Mouse (Mus musculus) cerebellum, postnatal 14 days (tissue): ENCODE data around the gene Prdm1.
A peak's percentile ranks its signal among the peaks of the same experiment; 100 is the strongest.

ENCODE experiments used
- DNase-seq, 2 experiments: peaks; one replicate each; pipeline ENCODE4 v3.0.0; 2021; ENCODE audit warnings: mixed read lengths in 2 of 2

Gene Prdm1

GRCm38 (mm10) chr10:44492815-44493525 lies 35.3 kb downstream of the Prdm1 start:
- DNase-seq, result peak; percentile 86 to 91

DNA sequence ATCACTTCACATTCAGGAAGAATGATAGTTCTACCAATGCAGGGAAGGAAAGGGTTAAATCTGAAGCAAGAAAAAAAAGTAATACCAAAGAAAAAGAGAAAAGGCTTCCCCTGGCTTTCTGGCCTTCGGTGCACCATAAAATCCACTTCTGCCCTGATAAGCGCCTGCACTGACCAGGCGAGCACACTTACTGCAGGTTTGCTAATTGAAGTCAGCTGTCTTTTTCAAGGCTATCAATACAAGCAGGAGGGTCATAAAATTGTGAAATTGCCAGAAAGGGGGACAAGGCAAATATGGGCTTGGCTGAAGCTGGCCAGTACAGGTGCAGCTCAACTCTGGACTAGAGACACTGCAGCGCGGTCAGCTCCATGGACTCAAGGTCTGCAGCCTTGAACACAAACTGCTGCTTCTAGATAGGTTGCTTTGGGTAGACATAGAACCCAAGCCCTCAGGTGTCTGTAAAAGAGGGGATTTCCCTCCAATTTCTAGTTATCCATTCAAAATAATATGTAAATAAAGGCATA lies 37.3 kb downstream of the Prdm1 start:
- no peak for DNase-seq

DNA sequence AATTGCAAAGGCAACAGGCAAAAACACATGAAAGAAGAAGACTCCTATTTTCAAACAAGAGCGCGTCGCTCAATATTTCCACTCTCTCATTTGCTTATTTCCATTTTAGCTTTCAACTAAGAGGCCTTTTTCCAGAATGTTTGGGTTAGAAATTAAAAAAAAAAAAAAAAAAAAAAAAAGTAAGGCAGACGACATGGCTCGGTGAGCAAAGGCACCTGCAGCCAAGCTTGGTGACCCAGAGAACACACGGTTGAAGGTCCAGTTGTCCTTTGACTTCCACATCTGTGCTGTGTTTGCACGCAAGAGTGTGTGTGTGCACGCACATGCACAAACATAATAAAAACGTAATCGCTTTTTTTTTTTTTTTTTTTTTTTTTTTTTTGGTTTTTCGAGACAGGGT lies 41.2 kb downstream of the Prdm1 start:
- no peak for DNase-seq

GRCm38 (mm10) chr10:44484077-44484476 lies 44.2 kb downstream of the Prdm1 start:
- no peak for DNase-seq

DNA sequence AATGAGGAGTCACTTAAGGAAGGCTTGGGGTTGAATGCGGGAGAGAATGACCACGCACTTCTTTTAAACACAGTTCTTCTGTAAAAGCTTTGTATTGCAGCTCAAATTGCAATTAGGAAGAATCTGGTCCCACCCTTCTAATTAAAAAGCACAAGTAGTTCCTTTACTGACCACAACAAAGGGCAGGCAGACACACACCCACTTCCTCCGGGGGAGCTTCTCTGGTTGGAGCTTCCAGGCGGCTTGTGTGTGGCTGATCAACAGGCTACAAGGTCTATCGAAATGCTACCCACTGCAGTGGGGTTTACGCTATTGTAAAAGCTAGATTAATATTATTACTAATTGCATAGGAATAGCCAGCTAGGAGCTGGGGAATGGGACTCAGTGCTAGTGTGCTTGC lies 45.2 kb downstream of the Prdm1 start:
- DNase-seq, result no peak

DNA sequence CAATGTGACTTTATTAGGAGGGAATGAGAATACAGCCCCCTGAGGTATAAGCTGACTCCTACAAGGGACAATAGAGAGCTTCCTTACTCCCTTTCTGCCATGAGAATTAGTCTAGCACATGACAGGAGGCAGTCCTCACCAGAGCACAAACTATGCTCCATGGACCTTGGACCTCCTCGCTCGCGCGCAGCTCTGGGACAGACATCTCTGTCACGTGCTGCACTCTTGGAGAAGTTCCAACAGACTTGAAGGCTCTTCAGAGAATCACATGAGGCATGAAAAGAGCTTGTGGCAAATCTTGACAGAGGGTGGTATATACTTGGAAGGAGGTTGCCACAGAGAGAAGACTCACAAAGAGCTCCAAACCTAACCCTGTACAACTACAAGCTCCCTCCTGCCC lies 46.9 kb downstream of the Prdm1 start:
- DNase-seq, result no peak

- DNase-seq, result no peak
Measured at GRCm38 (mm10) chr10:44479286-44479685, 49.0 kb downstream of the Prdm1 start.

GRCm38 (mm10) chr10:44478091-44478490 lies 50.2 kb downstream of the Prdm1 start:
- DNase-seq, result peak; percentile 31 to 34

- no peak for DNase-seq
Measured at GRCm38 (mm10) chr10:44477240-44477639, 51.1 kb downstream of the Prdm1 start.

DNA sequence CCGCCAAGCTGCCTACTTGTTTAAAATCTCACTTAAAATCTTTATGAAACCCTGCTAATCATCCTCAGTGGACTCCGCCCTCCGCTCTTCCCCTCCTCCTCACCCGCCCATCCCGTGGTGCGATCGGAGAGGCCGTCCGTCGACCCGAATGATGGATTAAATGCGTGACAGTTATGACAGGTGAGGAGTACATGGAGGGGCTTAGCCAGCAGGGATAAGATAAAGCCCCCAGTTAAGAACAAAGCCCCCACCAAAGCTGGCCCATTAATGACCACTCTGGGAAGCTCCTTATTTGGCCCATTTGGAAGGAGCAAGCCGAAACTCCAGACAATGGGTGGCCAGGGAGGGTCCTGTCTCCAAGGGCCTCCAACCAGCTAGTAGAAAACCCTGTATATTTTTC lies 51.8 kb downstream of the Prdm1 start:
- DNase-seq, result no peak

DNA sequence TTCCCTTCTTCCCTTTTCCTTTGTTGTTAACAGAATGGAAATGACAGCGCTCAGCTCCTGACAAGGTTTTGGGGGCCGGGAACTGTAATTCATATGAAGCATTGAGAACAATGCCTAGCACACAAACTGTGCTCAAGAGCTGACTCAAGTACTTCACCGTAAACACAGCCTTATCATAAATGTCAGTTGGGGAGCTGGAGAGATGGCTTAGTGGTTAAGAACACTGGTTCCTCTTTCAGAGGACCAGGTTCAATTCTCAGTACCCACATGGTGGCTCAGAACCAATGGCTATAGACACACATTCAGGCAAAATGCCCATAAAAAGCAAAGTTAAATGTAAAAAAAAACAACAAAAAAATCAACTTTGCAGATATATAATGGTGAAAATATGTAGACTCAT lies 52.9 kb downstream of the Prdm1 start:
- no peak for DNase-seq

GRCm38 (mm10) chr10:44474256-44474655 lies 54.0 kb downstream of the Prdm1 start:
- DNase-seq, result peak; percentile 31 to 33

DNA sequence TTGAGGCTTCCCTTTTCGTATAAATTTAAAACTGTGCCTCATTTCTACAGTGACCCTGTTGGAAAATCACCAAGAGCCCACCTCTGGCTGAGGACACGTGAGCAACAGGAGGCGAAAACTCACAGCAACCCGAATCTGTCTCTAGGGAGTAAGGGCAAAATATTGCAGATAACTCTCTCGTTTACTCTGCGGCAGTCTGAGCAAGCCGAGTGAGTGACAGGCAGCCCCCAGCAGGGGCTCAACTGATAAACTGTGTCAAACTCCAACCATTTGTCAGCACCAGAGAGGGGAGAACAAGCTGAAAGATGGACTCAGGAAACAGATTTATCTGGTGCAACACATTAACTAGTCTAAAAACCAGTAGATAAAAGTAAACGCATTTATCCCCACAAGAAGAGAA lies 62.7 kb downstream of the Prdm1 start:
- DNase-seq, result no peak

DNA sequence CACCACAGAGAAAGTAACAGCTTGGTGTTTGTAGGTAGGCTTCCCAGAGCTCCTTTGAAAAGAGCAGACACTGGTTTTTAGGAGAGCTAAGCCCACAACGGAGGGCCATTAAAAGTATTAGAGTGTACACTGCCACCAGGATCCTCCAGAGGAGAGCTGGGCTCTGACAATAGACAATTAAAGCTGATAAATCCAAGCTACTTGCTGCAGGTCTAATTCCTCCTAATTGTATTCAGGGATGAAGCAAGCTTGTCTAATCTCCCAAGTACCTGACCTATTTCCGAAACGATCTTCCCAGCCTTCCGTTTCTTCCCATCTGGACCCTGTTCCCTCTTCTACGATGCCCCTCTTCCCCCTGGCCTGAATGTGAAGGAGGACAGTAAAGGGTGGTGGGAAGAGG lies 63.7 kb downstream of the Prdm1 start:
- DNase-seq, result no peak

- no peak for DNase-seq
Measured at GRCm38 (mm10) chr10:44463856-44464255, 64.4 kb downstream of the Prdm1 start.

DNA sequence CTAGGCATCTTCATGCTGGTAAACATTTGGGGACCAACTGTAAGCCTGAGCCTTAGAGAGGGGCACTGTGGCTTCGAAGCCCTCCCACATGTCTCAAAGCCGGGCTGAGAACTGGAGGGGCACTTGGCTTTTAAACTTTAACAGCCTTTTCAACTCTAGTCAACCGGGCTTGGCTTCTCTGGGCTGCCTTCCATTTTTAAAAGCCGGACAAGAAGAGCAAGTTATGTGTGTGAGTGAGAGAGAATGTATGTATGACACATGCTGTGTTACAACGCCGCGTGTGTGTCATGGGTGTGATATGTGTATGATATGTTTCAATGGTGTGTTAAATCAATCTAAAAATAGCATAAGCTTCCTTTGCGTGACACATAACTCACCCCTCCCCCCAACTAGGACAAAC lies 66.0 kb downstream of the Prdm1 start:
- no peak for DNase-seq

DNA sequence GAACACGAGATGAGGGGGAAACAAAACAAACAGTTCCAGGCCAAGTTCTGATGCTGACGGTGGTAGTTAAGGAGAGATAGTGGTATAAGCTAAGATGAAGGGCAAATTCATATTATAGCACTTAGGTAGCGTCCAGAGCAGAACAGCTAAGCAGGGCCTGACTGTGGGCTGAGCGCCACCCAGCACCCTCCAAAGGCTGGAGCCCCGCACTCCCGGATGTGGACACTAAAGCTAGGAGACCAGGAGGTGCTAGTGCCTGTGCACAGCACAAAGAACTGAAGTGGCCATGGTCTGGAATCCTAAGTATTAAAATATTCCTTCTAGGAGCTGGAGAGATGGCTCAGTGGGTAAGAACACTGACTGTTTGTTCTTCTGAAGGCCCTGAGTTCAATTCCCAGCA lies 67.2 kb downstream of the Prdm1 start:
- no peak for DNase-seq

DNA sequence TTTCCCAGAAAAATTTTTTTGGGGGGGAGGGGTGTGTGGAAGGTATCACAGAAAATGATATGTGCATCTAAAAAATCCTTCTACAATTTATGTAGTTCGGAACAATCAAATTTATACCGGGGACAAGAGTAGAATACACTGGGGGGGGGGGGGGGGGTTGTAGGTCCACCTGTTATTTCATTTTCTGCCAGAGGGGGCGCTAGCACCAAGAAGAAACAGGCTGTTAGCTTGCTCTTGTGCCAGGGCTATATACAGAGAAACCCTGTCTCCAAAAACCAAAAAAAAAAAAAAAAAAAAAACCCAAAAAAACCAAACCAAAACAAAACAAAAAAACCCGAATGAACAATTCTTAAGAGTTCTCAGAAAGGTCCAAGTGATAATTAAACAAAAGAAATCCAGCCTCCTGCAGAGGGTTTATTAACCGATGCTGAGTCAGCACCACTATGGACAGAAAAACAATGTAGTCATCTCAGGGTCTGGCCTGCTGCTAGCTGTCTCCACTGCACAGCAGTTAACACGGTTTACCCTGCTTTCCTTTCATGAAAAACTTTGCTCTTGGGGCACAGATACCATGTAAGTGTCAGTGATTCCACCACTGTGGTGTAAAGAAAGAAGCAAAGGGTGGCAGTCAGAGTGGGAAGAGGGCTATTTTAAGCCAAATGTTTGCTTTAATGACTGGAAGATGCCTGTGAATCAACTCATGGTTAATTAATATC lies 68.0 kb downstream of the Prdm1 start:
- peak; percentile 75 to 88 for DNase-seq

DNA sequence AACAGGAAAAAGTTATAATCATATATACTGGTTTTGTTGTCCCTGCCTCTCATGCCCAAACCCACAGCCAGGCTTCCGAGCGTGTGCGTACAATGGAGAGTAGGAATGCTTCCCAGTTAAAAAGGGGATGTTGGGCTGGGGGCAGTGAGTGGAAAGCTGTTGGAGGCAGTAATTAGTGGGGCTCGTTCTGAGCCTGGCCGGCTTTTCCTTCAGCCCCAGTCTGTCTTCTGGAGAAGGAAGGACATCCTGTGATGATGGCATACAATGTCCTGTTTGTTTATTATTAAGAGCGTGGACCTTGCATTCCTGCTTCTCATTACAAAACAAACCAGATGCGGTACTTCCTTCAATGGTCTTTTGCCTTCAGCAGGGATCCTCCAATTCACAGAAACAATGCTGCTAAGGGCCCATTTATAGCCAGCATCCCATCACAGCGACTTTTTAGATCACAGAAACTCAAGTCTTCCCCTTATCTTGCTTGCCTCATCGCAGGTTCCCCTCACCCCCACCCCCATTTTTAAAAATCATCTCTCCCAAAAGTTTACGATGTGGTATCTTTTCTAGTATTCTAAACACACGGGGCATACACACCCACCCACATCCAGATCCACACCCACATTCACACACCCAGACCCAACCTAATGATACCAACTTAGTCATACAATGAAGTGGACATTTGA lies 68.8 kb downstream of the Prdm1 start:
- no peak for DNase-seq

- peak; percentile 68 to 73 for DNase-seq
Measured at GRCm38 (mm10) chr10:44458534-44459315, 69.6 kb downstream of the Prdm1 start.

- DNase-seq, result no peak
Measured at GRCm38 (mm10) chr10:44457791-44458533, 70.3 kb downstream of the Prdm1 start.
